Mouse (Mus musculus) embryonic fibroblast, embryonic 13.5 days (primary cell): ENCODE data around the gene Aqp7.

Experiments used
- CTCF ChIP-seq: IDR thresholded peaks from 2 replicates; pipeline ENCODE4 v1.5.1; 2011; ENCODE audit warnings: mild to moderate bottlenecking, control low read depth, low read length, moderate library complexity, borderline replicate concordance; ENCODE audit not compliant: insufficient read depth
- POLR2A ChIP-seq: IDR thresholded peaks from 2 replicates; pipeline ENCODE4 v1.6.1; 2011; ENCODE audit warnings: low read depth, mild to moderate bottlenecking, control low read depth, low read length, moderate library complexity

GRCm38 (mm10) chr4:41091391-41091790 lies 43.5 kb upstream of the Aqp7 start:
- TF ChIP-seq POLR2A (no peak), CTCF (no peak)
